Mouse (Mus musculus) testis, adult 2 months (tissue): ENCODE results near the gene Ago1.

Source experiments
- CTCF ChIP-seq: fragments of 200-500 bp; IDR thresholded peaks from 2 replicates; pipeline ENCODE4 v1.5.1; 2012; ENCODE audit warnings: low read depth, mild to moderate bottlenecking, inconsistent platforms, low read length, moderate library complexity; ENCODE audit not compliant: control insufficient read depth, insufficient read depth, insufficient replicate concordance
- POLR2A ChIP-seq: fragments of 200-500 bp; IDR thresholded peaks from 2 replicates; pipeline ENCODE4 v1.6.1; 2012; ENCODE audit warnings: low read depth, mild to moderate bottlenecking, inconsistent platforms, low read length, moderate library complexity; ENCODE audit not compliant: control insufficient read depth

DNA sequence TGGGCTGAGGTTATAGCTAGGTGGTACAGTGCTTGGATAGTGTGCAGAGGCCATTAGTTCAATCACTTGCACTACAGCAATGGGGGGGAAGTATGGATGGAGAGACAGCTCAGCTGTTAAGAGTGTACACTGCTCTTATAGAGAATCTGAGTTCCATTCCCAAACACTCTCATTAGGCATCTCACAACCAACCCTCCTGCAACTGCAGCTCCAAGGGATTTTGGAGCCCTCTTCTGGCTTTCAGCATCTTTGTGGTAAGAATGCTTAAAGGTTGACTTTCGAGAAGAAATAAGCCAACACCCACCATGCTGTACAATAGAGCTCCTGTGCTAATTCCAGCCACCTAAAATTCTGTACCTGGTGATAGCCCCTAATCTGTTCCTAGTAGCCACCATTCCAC lies 17.8 kb upstream of the Ago1 start:
- TF ChIP-seq CTCF, result no peak
- no peak for TF ChIP-seq POLR2A
